Mouse (Mus musculus): ENCODE measurements around the gene Fig4.

DNA sequence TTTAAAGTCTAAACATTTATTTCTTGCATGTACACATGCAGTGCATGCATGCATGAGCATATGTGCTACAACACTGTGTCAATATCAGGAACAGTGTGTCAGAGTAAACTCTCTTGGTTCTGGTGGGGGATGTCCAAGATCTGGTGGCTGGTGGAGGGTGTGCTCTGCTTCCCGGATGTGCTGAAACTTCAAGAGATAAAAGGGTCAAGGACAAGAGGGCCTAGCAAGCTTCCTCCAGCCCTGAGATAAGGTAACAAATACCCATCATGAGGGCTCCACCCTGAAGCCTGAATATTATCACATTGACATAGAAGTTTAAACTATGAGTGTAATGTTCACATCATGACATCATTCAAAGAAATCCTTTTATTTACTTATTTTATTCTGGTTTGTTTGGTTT lies 146.4 kb downstream of the Fig4 start:
- TF ChIP-seq CTCF (IDR thresholded peaks at IDR 0.05; ENCODE audit: low read depth) (no peak), EP300 (IDR thresholded peaks at IDR 0.05; ENCODE audit: low read depth) (no peak)
